Mouse (Mus musculus): Measurements from ENCODE around the gene Plekha4. TPM values are rescaled to one million over a fixed set of nuclear protein-coding genes. Genes with fewer than 3 reads are reported as not detected.

Gene Plekha4
- total RNA-seq, 2 experiments from 2014 or later: 6.1 to 8.2 TPM

GRCm38 (mm10) chr7:45537602-45538001 is 11.5 kb downstream of the Plekha4 start:
- no peak for DNase-seq (ENCODE audit: low spot score in 2 of 2)

DNA sequence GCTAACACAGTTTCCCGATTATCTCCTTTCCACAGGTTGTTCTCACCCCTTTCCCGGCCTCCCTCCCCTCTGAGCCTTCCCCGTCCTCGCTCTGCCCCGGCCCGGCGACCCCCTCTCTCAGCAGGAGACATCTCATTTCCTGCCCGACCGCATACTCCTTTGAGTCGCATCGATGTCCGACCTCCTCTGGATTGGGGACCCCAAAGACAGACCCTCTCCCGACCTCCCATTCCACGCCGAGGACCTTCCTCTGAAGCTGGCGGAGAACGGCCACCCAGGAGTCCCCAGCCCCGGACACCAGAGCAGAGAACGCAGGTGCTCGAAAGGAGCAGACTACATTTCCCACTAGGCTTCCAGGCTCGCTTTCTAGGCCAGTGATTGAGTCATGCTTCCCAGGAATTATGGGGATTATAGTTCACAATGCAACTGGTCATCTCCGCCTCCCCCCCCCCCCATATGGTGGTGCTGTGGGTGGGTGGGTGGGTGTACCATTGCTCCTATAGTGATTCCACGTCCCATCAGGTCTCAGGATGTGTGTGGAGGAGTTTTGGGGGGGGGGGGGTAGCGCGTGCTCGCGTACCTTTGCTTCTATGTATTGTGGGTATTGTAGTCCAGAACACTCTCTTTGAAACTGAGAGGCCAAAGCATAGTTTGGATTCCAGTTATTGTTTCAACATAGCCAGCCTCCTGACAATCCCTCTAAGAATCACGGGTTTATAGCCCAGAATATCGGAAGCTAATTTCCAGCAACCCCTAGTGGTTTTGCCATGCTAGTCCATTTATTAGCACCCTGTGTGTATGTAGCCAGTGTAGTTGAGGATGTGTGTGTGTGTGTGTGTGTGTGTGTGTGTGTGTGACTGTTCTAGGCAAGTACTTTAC is 12.3 kb downstream of the Plekha4 start:
- peak; percentile 56 to 65 for DNase-seq (ENCODE audit: low spot score in 2 of 2)

GRCm38 (mm10) chr7:45539095-45539494 is 13.0 kb downstream of the Plekha4 start:
- DNase-seq (ENCODE audit: low spot score in 2 of 2): no peak

- DNase-seq (ENCODE audit: low spot score in 2 of 2): no peak
Observed at GRCm38 (mm10) chr7:45540213-45540612, 14.1 kb downstream of the Plekha4 start.

DNA sequence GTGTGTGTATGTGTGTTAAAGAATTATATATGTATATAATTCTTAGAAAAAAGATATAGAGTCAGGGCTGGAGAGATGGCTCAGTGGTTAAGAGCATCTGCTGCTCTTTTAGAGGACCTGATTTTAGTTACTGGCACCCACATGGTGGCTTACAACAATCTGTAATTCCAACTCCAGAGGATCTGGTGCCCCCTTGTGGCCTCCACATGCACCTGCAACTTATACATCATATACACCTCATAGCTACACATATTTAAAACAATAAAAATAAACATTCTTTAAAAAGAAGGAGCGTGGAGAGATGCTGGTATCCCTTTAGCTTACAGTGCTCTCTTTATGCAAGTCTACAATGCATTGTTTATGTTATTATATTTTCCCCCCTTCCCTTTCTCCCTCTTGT is 18.4 kb downstream of the Plekha4 start:
- no peak for DNase-seq (ENCODE audit: low spot score in 2 of 2)

- no peak for DNase-seq (ENCODE audit: low spot score in 2 of 2)
Observed at GRCm38 (mm10) chr7:45549641-45550436, 23.7 kb downstream of the Plekha4 start.

- no peak for DNase-seq (ENCODE audit: low spot score in 2 of 2)
Observed at GRCm38 (mm10) chr7:45550821-45551511, 24.8 kb downstream of the Plekha4 start.

GRCm38 (mm10) chr7:45551512-45551883 is 25.4 kb downstream of the Plekha4 start:
- no peak for DNase-seq (ENCODE audit: low spot score in 2 of 2)

DNA sequence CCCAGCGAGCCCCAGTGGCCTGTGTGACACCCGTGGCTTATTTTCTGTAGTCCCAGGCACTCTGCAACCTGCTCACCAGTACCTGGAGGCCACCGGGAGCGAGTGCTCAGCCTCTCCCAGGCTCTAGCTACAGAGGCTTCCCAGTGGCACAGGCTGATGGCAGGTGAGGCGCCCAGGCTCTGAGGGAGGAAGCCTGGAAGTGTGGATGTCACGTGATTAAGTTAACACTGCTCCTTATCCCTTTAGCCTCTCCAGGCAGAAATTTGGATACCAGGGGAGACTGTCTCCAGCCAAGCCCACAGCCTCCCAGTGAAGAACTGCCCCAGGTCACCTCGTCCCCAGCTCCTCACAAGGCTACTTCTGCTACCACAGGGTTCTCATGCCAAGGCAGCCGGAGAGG is 27.4 kb downstream of the Plekha4 start:
- DNase-seq (ENCODE audit: low spot score in 2 of 2): no peak

DNA sequence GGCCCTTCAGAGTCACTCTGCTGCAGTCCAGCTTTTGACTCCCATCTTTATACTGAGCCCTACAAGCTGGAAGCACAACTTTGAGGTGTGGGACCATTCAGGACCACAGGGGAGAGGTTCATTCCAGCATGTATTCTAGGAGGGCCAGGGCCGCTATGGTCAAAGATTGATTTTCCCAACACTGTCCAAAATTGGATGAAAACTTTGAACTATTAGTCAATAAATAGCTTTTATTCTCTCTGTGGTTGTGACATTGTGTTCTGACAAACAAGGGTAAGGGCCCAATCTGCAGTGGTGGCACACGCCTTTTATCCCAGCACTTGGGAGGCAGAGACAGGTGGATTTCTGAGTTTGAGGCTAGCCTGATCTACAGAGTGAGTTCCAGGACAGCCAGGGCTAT is 27.9 kb downstream of the Plekha4 start:
- no peak for DNase-seq (ENCODE audit: low spot score in 2 of 2)

DNA sequence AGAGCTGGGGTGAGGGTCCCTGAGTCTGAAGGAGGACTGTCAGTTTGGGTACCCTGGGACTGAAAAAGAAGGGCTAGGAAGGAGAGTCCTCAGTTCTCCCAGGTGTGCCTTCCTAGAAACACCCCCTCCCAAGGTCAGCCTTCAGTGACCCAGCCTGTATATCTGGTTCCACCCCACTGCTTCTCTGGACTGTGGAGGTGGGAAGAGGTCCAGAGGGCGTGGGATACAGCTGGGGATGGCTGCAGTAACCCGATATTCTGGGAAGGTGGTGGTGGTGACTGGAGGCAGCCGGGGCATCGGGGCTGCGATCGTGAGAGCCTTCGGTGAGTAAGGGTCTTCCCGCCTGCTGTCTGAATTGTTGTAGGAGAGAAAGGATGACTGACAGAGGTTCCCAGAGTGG is 28.6 kb downstream of the Plekha4 start, which contains the start of gene Hsd17b14:
Gene Hsd17b14, plus strand, starts transcription at position 150 of the 400 bp plus-strand sequence.
- DNase-seq (ENCODE audit: low spot score in 2 of 2): no peak

DNA sequence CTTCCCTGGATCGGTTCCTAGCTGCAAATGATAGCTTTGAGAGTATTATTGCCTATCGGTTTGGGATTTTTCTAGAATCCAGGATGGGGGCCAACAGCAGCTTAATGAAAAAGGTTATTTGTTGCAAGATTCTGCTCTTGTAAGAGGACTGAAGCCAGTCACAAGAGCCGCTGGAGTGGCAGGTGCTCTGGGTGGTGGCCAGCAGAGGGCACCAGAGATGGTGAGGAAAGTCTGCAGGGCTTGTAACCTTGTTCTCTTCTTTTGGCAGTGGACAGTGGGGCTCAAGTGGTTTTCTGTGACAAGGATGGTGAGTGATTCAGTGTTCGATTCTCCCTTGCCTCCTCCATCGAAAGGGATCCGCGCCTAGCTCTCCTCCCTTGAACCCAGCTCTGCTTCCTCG is 29.7 kb downstream of the Plekha4 start:
- peak; percentile 72 to 79 for DNase-seq (ENCODE audit: low spot score in 2 of 2)

- no peak for DNase-seq (ENCODE audit: low spot score in 2 of 2)
Observed at GRCm38 (mm10) chr7:45558907-45559306, 32.8 kb downstream of the Plekha4 start.

DNA sequence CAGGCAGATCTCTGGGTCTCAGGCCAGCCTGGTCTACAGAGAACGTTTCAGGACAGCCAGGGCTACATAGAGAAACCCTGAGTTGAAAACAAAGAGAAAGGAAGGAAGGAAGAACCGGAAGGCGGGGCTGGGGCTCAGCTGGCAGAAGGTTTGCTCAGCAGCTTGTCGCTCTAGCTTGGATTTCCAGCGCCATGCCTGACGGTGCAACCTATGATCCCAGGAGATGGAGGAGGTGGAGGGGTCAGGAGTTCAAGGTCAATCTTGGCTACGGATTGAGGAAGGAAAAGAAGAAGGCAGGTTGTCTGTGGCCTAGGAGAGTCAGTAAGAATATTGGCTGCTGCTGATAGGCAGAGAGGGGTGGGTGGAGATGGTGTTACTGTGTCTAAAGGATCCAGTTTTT is 34.1 kb downstream of the Plekha4 start:
- DNase-seq (ENCODE audit: low spot score in 2 of 2): no peak

GRCm38 (mm10) chr7:45560843-45561623 is 34.9 kb downstream of the Plekha4 start:
- peak; percentile 73 to 83 for DNase-seq (ENCODE audit: low spot score in 2 of 2)

DNA sequence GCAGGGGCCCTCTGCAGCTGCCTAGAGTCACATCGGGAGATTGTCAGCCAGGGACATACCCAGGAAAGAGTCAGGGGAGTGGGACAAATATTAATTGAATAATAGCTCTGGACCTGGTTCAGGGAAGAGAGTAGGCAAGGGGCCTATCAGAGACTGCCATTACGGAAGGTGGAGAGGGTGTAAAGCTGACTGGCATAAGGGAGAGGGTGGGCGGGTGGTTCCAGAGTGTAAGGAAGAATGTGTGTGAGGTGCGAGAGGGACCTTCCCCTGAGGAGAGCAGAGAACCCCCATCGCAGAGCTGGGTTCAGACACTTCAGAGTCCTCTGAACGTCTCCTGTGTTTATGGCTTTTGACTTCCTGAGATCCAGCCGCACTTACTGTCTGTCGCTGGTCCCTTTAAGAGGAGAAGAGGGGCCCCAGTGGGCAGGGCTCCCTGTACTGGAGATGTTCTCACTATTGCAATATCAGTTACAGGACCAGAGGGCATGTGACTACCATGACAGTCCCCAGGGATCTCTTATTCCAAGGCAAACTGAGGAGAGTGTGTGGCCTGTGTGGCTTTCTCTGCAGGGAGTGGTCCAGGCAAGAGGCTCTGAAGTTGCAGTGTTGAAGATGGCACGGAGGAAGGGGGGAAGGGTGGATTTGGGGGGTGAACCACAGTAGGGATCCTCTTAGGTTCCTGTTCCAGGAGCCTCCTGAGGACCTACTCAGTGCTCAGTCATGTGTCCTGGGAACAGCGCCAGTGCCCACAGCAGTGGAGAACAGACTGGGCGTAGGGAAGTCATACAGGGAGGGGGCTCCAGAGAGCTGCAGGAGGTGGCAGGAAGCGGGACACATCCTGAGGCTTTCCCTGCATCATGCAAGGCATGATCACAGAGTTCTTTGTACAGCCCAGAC is 35.7 kb downstream of the Plekha4 start:
- no peak for DNase-seq (ENCODE audit: low spot score in 2 of 2)

- no peak for DNase-seq (ENCODE audit: low spot score in 2 of 2)
Observed at GRCm38 (mm10) chr7:45564811-45565210, 38.7 kb downstream of the Plekha4 start.

DNA sequence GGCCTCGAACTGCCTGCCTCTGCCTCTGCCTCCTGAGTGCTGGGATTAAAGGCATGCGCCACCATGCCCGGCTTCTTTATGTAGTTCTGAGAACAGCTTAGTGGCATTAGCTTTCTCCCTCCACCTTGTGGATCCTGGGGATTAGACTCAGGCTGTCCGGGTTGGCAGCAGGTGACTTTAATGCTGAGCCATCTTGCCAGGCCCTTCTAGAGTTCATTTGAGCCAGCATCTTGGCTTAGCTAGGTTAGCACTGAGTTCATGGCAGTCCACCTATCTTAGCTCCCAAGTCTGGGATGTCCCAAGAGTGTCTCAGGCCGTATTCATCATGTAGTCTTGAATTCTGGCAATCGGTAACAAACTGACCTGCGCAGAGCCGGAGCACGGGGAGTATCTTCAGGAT is 39.3 kb downstream of the Plekha4 start:
- no peak for DNase-seq (ENCODE audit: low spot score in 2 of 2)

DNA sequence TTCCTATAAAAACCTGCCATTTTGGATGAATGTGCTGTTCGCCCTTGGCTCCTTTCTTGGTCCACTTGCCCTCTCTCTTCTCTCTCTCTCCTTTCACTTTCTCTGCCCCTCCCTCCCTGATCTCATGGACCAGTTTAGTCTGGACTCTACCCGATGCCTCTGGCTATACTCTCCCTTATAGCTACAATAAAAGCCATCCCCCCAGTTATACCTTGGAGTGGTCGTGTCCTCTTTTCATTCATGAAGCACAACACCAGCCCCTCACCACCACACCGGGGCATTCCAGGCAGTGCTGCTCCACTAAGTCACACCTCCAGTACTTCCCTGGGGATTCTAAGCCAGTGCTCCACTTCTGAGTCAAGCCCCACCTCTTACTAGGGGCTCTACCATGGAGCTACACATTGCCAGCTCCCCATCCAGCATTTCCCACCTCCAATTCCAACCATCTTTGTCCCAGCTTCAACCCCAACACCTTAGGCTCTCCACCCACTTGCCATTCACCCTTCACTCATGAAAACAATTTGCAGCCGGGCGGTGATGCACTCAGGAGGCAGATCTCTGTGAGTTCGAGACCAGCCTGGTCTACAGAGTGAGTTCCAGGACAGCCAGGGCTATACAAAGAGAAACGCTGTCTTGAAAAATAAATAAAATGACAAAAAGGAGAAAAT is 41.1 kb downstream of the Plekha4 start:
- no peak for DNase-seq (ENCODE audit: low spot score in 2 of 2)
